Mouse (Mus musculus) liver, adult 2 months (tissue): Measurements from ENCODE around the gene Napb. TPM values are rescaled to one million over a fixed set of nuclear protein-coding genes. Genes with fewer than 3 reads are reported as not detected.

Source experiments
- DNase-seq: peaks from one replicate; pipeline ENCODE4 v3.0.0-alpha.2; 2011; ENCODE audit warnings: low read depth, low spot score; ENCODE audit errors: extremely low read depth
- H3K27ac ChIP-seq: fragments of 200-500 bp; replicated peaks from 2 replicates; pipeline ENCODE4 v1.5.1; 2012; ENCODE audit warnings: low read depth, mild to moderate bottlenecking, control low read depth, inconsistent platforms, low read length; ENCODE audit not compliant: insufficient read depth
- H3K27me3 ChIP-seq: fragments of 200-500 bp; 2 replicates; pipeline ENCODE4 v1.6.1; 2012; ENCODE audit warnings: mild to moderate bottlenecking, moderate library complexity, low read length, inconsistent platforms; ENCODE audit not compliant: control insufficient read depth, insufficient read depth
- H3K36me3 ChIP-seq: fragments of 200-500 bp; 2 replicates; pipeline ENCODE4 v1.6.1; 2012; ENCODE audit warnings: low read length, inconsistent platforms; ENCODE audit not compliant: control insufficient read depth, insufficient read depth
- H3K4me1 ChIP-seq: fragments of 200-500 bp; 2 replicates; pipeline ENCODE4 v1.6.1; 2011; ENCODE audit warnings: low read length; ENCODE audit not compliant: control insufficient read depth, insufficient read depth
- H3K4me3 ChIP-seq: fragments of 200-500 bp; 2 replicates; pipeline ENCODE4 v1.5.1; 2011; ENCODE audit warnings: low read depth, mild to moderate bottlenecking, control low read depth, low read length, moderate library complexity; ENCODE audit not compliant: insufficient read depth
- H3K79me2 ChIP-seq: fragments of 200-500 bp; 2 replicates; pipeline ENCODE4 v1.6.1; 2012; ENCODE audit warnings: inconsistent platforms, mild to moderate bottlenecking, low read length, moderate library complexity; ENCODE audit not compliant: control insufficient read depth, insufficient read depth
- H3K9ac ChIP-seq: fragments of 200-500 bp; 2 replicates; pipeline ENCODE4 v1.6.1; 2012; ENCODE audit warnings: low read depth, mild to moderate bottlenecking, control low read depth, inconsistent platforms, low read length
- CTCF ChIP-seq: fragments of 200-500 bp; IDR thresholded peaks from 2 replicates; pipeline ENCODE4 v1.5.1; 2011; ENCODE audit warnings: low read depth, low read length, control low read depth
- POLR2A ChIP-seq: fragments of 200-500 bp; IDR thresholded peaks from 2 replicates; pipeline ENCODE4 v1.6.1; 2011; ENCODE audit warnings: low read length, control low read depth; ENCODE audit not compliant: insufficient read depth; ENCODE audit errors: extremely low read depth
- WGBS: fragments of 180-500 bp; shearing (Covaris S2); methylation state at CpG from one replicate; pipeline ENCODE4 v1.1.7; 2018; 5-methylcytosine and 5-hydroxymethylcytosine counted together
- polyA plus RNA-seq: library from polyadenylated mRNA; depleted of rRNA; stranded (reverse); fragments of >200 nt; gene quantifications from 2 replicates; pipeline ENCODE4 v1.2.3, GENCODE M21; 2012
- total RNA-seq: library from RNA; depleted of rRNA; stranded (reverse); fragments of >200 nt; gene quantifications from 2 replicates; pipeline ENCODE4 v1.2.3, GENCODE M21; 2014

Gene Napb
- total and polyA plus RNA-seq, 2 experiments = 0.57 to 1.7 TPM

DNA sequence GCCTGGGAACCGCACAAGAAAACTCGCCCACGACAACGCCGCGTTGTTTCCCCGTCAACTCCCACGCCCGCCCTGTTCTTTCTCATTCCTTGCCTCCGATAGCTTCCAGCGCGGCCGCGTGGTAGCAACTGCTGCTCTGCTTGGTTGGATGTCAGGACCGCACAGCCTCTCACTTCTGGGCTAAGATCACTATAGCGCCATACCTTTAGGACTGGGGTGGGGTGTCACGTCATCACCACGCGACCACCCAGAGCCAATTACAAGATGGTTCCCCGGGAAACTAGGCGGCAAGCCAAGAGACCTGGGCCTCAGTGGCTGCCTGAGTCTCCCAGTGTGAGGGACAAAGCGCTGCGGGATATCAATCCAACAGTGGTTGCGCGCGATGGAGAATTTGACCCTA lies 54.5 kb downstream of the Napb start:
- Histone ChIP-seq H3K4me1 (peaks cover 24% of the 10 kb centered on the region), H3K79me2 (peaks cover 16% of the 10 kb centered on the region; the same call in 1 of the 2 replicates), H3K27ac (peak overlapping the region; percentile 49), H3K36me3 (0 out of 2 replicates have a peak, but pooled peaks cover 2% of the 10 kb centered on the region), H3K27me3 (no peaks in the 10 kb centered on the region), H3K9ac (peak overlapping the region; percentile 57), H3K4me3 (peak overlapping the region; percentile 58)
- 28% methylated on average over 26 of the region's 26 CpGs for WGBS
- no peak for DNase-seq
- TF ChIP-seq POLR2A (no peak), CTCF (no peak)

GRCm38 (mm10) chr2:148672199-148673096 lies 59.8 kb downstream of the Napb start, which contains the start of gene Nxt1:
Nxt1 (plus strand) TSS chr2:148672601.
- under 1% methylated on average over 58 of the region's 58 CpGs for WGBS
- Histone ChIP-seq H3K9ac (peak within 1 kb of the TSS; percentile 72), H3K27ac (peak within 1 kb of the TSS; percentile 55), H3K36me3 (0 out of 2 replicates have a peak, but pooled peaks cover 2% of the 10 kb centered on the region), H3K4me3 (peak within 1 kb of the TSS; percentile 78), H3K4me1 (peaks cover 6% of the 10 kb centered on the region; the same call in 1 of the 2 replicates), H3K79me2 (peaks cover 2% of the 10 kb centered on the region; the same call in 1 of the 2 replicates), H3K27me3 (no peaks in the 10 kb centered on the region)
- TF ChIP-seq CTCF = no peak
- peak; percentile 63 for TF ChIP-seq POLR2A
- peak; percentile 96 for DNase-seq

DNA sequence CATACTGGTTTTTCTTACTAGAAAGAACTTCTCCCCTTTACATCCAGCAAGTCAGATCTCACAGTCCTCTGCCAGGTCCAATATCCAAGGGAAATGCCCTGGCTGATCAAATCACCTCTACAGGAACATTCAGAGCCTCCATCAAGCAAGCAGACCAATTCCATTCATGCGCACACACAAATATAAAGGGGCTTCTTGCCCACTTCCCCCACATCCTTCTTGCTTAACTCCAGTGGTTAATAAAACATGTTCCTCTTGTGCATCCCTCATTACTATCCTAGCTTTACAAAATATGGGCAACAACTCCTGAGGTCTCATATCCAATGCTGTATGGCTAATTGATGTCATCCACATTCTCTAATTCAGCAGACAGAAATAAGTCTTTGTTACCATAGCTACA lies 68.8 kb downstream of the Napb start:
- H3K36me3 ChIP-seq = no peaks in the 10 kb centered on the region
- no peak overlapping the region for H3K9ac ChIP-seq
- no peaks in the 10 kb centered on the region for H3K27me3 ChIP-seq
- H3K4me3 ChIP-seq = no peak overlapping the region
- no peak for DNase-seq
- no peak for TF ChIP-seq CTCF
- TF ChIP-seq POLR2A = no peak
- no peak overlapping the region for H3K27ac ChIP-seq
- WGBS = 91% methylated on average over 1 of the region's 1 CpGs
- no peaks in the 10 kb centered on the region for H3K4me1 ChIP-seq
- no peaks in the 10 kb centered on the region for H3K79me2 ChIP-seq

- no peak overlapping the region for H3K9ac ChIP-seq
- DNase-seq = peak; percentile 43
- H3K4me1 ChIP-seq = no peaks in the 10 kb centered on the region
- H3K79me2 ChIP-seq = no peaks in the 10 kb centered on the region
- 3% methylated on average over 3 of the region's 3 CpGs for WGBS
- no peak overlapping the region for H3K4me3 ChIP-seq
- no peak overlapping the region for H3K27ac ChIP-seq
- H3K36me3 ChIP-seq = no peaks in the 10 kb centered on the region
- no peak for TF ChIP-seq POLR2A
- TF ChIP-seq CTCF = peak; percentile 60
- no peaks in the 10 kb centered on the region for H3K27me3 ChIP-seq
These were observed 77.3 kb downstream of the Napb start for GRCm38 (mm10) chr2:148654961-148655360.

DNA sequence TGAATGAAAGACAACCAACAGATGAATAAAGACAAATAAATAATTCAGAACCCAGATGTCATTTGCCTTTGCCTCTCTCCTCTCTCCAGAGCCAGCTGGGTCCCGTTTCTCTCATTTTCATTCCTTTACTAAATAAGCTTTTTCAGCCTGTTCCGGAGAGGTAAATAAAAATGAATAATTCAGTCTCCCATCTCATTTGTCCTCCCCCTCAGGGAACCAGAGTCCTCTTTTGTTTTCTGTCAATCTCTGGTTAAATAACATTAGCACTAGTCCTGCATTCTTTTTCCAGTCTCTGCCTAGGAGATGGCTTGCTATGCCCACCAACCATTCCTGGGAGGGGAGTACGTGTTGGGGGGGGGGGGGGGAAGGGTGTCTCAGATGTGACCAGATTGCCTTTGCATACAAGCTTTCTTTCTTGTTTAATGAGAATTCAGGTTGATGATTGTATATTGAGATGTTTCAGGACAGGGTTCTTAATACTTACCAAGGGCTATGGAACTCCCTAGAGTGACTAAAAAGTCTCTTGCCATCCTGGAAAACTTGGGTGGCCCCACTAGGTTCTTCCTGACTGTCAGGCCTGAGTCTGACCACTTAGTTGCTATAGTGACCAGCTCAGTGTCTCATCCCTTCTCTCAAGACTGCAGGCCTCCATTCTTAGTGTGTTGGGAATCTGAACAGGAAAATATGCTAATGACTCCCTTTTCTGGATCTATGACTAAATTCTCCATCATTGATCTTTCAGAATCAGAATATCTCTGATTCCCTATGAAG lies 81.5 kb downstream of the Napb start:
- 60% methylated on average over 3 of the region's 3 CpGs for WGBS
- no peak for TF ChIP-seq CTCF
- TF ChIP-seq POLR2A = no peak
- no peaks in the 10 kb centered on the region for H3K27me3 ChIP-seq

More for the DNA sequence above, 81.5 kb downstream of the Napb start:
- H3K4me3 ChIP-seq = no peak overlapping the region
- no peaks in the 10 kb centered on the region for H3K4me1 ChIP-seq
- no peak overlapping the region for H3K27ac ChIP-seq
- no peak for DNase-seq
- H3K9ac ChIP-seq = no peak overlapping the region
- no peaks in the 10 kb centered on the region for H3K36me3 ChIP-seq
- H3K79me2 ChIP-seq = no peaks in the 10 kb centered on the region
